Mouse (Mus musculus) forebrain, embryonic 13.5 days (tissue): ENCODE measurements around the gene P4htm. TPM values are rescaled to one million over a fixed set of nuclear protein-coding genes. Genes with fewer than 3 reads are reported as not detected.

ENCODE experiments used
- ATAC-seq: fragments of 200-750 bp; cut with Nextera tagmentation; 2 replicates; pipeline ENCODE4 v1.8.0; 2017
- H3K27ac ChIP-seq: fragments of 300-500 bp; sonication (generic); 2 replicates; pipeline ENCODE4 v1.5.1; 2015; ENCODE audit warnings: inconsistent platforms, mild to moderate bottlenecking, moderate library complexity
- H3K27me3 ChIP-seq: fragments of 300-500 bp; sonication (generic); 2 replicates; pipeline ENCODE4 v1.6.1; 2015; ENCODE audit warnings: mild to moderate bottlenecking, inconsistent platforms
- H3K36me3 ChIP-seq: fragments of 300-500 bp; sonication (generic); 2 replicates; pipeline ENCODE4 v1.6.1; 2015; ENCODE audit warnings: mild to moderate bottlenecking, inconsistent platforms; ENCODE audit not compliant: poor library complexity, severe bottlenecking
- H3K4me1 ChIP-seq: fragments of 300-500 bp; sonication (generic); 2 replicates; pipeline ENCODE4 v1.6.1; 2015; ENCODE audit warnings: inconsistent platforms
- H3K4me2 ChIP-seq: fragments of 300-500 bp; sonication (generic); 2 replicates; pipeline ENCODE4 v1.6.1; 2015; ENCODE audit warnings: inconsistent platforms, mild to moderate bottlenecking, moderate library complexity
- H3K4me3 ChIP-seq: fragments of 300-500 bp; sonication (generic); 2 replicates; pipeline ENCODE4 v1.5.1; 2015; ENCODE audit warnings: mild to moderate bottlenecking, inconsistent platforms
- H3K9ac ChIP-seq: fragments of 300-500 bp; sonication (generic); 2 replicates; pipeline ENCODE4 v1.6.1; 2015; ENCODE audit warnings: mild to moderate bottlenecking, inconsistent platforms
- H3K9me3 ChIP-seq: fragments of 300-500 bp; sonication (generic); replicated peaks from 2 replicates; pipeline ENCODE4 v1.6.1; 2016; ENCODE audit warnings: inconsistent platforms
- WGBS: fragments of 180-500 bp; shearing (Covaris S2); methylation state at CpG from one replicate; pipeline ENCODE4 v1.1.7; 2015; 5-methylcytosine and 5-hydroxymethylcytosine counted together
- polyA plus RNA-seq: library from polyadenylated mRNA; unstranded; fragments of >200 nt; fragmentation: Nextera tagmentation; extraction: Ambion mirVana; gene quantifications from 2 replicates; pipeline ENCODE4 v1.2.1, GENCODE M21; 2015

Gene P4htm
- polyA plus RNA-seq, 1 experiment from 2014 or later = 16.6 TPM

DNA sequence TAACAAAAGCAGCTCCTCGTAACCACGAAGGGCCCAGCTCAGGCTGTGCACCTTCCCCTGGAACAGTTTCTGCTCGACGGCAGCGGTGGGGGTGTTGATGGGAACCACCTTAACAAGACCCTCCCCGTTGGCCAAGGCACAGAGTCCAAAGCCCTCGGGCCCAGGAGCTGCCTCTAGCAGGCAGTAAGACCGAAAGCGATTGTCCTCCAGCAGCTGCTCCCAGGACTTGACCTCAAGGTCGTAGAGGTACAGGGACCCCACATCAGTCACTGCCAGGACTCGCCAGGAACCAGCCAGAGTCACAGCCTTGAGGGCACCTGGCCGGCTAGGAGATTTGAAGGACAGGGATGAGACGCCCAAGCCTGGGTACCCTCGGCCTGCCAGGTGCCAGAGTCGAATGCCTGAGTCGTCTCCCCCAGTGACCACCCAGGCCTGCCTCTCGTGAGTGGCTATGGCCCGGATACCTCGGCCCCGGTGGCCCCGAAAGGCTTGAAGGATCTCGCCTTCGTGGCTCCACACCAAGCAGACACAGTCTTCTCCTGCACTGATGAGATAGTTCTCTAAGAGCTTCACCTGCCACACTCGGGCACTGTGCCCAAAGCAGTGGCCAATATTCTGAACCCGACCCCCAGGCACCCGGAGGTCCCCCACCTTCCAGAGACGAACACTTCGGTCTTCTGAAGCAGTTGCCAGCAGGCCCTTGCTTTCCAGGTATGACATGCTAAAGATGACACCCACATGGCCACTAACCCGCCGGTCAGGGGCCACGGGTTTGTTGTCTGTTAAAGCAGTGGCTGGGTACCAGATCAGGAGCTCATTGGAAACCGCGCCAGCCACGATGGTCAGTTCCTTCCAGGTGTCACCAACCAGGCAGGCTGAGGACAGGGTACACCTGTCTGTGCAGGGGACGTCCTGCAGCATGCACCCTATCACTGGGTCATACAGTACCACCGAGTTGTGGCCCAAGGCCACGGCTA is 21.9 kb downstream of the P4htm start:
- Histone ChIP-seq H3K9ac (no peak overlapping the region), H3K36me3 (peaks cover 59% of the 10 kb centered on the region), H3K4me1 (peaks cover 60% of the 10 kb centered on the region), H3K4me2 (peak overlapping the region; percentile 88), H3K9me3 (no peaks in the 10 kb centered on the region), H3K27me3 (no peaks in the 10 kb centered on the region), H3K4me3 (0 out of 2 replicates have a peak overlapping the region, but pooled peaks have one; percentile 76), H3K27ac (no peak overlapping the region)
- ATAC-seq = no peak
- WGBS = 90% methylated on average over 37 of the region's 37 CpGs

DNA sequence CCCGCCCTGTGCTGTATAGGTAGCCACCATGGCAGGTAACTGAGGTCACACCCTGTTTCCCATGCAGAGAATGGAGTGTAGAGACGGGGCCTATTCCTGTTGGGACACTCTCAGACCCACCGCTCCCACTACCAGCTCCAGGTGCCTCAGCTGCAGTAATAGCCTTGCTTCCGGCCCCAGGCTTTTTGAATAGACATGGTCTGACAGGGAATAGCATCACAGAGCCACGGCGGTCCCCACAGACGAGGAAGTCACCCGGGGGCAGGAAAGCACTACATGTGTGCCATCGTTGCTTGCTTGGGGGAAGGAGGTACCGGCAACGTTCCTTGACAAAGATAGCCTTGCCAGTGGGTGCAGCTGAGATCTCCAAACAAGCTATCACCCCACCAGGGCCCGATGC is 22.5 kb downstream of the P4htm start:
- no peak overlapping the region for H3K9ac ChIP-seq
- no peak overlapping the region for H3K4me3 ChIP-seq
- peaks cover 59% of the 10 kb centered on the region for H3K36me3 ChIP-seq
- H3K9me3 ChIP-seq = no peaks in the 10 kb centered on the region
- H3K27me3 ChIP-seq = no peaks in the 10 kb centered on the region
- H3K4me1 ChIP-seq = peaks cover 67% of the 10 kb centered on the region
- WGBS = 90% methylated on average over 12 of the region's 12 CpGs
- no peak for ATAC-seq
- no peak overlapping the region for H3K27ac ChIP-seq
- H3K4me2 ChIP-seq = peak overlapping the region; percentile 8; the same call in 1 of the 2 replicates

DNA sequence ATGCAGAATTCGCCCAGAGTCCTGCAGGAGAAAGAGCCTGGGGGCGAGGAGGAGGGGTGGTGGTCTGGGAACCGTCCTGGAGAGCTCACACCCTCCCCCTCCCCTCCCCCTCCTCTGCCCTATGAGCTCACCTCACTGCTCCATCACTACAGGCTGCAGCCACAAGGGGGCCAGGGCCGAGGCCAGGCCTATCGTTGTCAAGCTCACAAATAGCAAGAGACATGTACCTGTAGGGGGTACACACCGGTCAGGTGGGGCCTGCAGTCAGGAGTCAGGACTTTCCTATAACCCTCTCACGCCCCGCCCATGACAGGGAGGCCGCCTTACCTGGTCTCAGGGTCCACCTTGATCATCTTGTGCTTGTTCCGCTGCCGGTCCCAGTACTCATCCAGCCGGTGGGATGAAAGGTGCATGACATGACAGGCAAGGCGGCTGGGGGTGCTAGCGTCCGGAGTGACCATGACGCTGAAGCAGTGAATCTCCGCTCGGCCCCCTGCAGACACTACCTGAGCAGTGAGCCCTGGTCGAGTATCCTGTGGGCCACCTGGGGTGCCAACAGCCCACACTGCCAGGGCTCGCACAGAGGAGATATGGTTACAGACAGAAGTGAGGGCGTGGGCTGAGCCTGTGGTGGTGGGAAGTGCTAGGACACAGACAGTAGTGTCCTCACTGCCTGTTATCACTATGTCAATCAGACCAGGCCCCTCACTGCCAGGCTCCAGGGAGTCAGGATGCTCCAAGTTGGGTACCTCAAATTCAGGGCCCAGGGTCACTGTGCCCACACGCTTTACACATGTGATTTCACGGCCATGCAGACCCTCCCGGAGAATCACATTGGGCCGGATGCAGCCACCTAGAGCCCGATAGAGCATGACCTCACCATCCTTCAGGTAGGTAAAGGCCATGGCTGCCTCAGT is 23.4 kb downstream of the P4htm start:
- Histone ChIP-seq H3K4me1 (peaks cover 64% of the 10 kb centered on the region), H3K4me2 (peak overlapping the region; percentile 8), H3K9ac (0 out of 2 replicates have a peak overlapping the region, but pooled peaks have one; percentile 19), H3K27me3 (no peaks in the 10 kb centered on the region), H3K36me3 (peaks cover 59% of the 10 kb centered on the region), H3K27ac (no peak overlapping the region), H3K9me3 (no peaks in the 10 kb centered on the region), H3K4me3 (no peak overlapping the region)
- no peak for ATAC-seq
- WGBS = 52% methylated on average over 24 of the region's 26 CpGs

DNA sequence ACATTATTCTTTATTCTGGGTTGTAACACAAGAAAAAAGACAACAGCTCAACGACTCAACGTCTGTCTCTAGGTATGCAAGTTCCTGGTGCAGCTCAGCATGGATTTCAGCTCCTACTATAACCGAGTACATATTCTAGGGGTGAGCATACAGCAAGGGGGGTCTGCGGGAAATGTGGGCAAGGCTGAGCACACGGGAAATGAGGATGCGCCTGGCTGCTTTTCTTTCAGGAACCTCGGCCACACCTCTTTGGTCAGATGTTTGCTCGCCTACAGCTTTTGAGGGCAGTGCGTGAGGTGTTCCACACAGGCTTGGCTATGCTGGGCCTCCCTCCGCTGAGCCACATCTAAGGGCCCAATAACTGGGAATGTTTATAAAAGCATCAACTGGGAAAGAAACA is 25.1 kb downstream of the P4htm start:
- Histone ChIP-seq H3K27ac (no peak overlapping the region), H3K9ac (no peak overlapping the region), H3K4me1 (peaks cover 68% of the 10 kb centered on the region), H3K27me3 (no peaks in the 10 kb centered on the region), H3K36me3 (peaks cover 59% of the 10 kb centered on the region), H3K4me2 (no peak overlapping the region), H3K4me3 (no peak overlapping the region), H3K9me3 (no peaks in the 10 kb centered on the region)
- no peak for ATAC-seq
- WGBS = 85% methylated on average over 10 of the region's 10 CpGs

DNA sequence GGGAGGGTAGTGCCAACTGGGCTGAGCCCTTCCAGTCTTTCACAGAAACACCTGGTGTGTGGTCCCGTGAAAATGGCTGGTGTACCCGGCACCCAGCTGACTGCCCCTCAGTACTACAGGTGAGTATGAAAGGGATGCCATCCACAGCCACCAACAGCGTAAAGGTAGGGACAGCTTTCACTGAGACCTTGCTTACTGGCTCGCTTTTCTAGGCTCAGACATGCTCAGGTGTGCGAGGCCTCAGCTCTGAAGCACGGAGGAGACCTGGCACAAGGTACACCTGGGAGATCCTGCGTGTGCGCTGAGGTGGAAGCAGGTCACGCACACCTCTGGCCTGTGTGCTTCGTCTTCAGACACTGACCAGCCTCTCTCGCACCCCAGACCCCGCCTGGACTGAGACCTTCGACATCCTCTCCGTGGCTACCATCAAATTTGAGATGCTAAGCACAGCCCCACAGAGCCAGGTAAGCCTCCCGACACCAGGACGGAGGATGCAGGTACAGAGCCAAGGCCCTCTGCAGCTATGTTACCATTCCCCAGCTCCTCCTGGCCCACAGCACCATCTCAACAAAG is 26.0 kb downstream of the P4htm start:
- peaks cover 60% of the 10 kb centered on the region for H3K4me1 ChIP-seq
- peaks cover 59% of the 10 kb centered on the region for H3K36me3 ChIP-seq
- no peak overlapping the region for H3K4me2 ChIP-seq
- H3K27ac ChIP-seq = no peak overlapping the region
- H3K4me3 ChIP-seq = no peak overlapping the region
- no peak overlapping the region for H3K9ac ChIP-seq
- no peak for ATAC-seq
- no peaks in the 10 kb centered on the region for H3K9me3 ChIP-seq
- 92% methylated on average over 16 of the region's 16 CpGs for WGBS
- H3K27me3 ChIP-seq = no peaks in the 10 kb centered on the region

DNA sequence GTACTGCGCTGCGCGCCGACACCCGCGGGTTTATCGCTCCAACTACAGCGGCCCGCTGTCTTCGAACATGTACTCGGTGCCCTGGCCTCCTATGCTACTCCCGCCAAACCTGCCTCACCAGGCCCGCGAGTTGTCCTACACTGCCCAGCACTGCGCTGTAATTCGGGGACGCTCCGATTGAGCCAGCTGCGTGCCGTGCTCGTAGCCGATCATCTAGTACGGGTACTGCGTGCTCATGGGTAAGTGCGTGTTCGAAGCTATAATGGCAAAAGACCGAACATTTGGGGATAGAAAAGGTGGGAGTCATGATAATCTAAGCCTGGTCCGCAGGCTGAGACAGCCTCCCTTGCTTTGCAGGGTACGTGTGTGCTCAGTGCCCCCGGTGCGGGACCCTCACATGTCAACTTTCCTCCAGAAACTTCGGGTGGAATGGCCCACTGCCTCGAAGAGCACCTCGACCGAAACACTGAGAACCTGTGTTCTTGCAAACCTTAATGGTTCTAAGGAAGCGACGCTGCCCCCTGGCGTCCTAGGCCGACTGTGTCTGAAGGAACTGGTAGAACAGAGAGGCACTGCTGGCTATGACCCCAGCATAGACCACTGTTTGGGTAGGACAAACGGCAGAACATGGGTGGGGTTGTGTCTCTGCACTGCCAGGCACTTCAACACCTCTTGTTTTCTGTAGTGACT is 27.1 kb downstream of the P4htm start:
- Histone ChIP-seq H3K4me1 (peaks cover 61% of the 10 kb centered on the region), H3K9ac (peak overlapping the region; percentile 71), H3K27ac (peak overlapping the region; percentile 75), H3K36me3 (peaks cover 55% of the 10 kb centered on the region), H3K4me3 (peak overlapping the region; percentile 62), H3K9me3 (no peaks in the 10 kb centered on the region), H3K27me3 (no peaks in the 10 kb centered on the region), H3K4me2 (peak overlapping the region; percentile 99)
- WGBS = 2% methylated on average over 40 of the region's 40 CpGs
- no peak; the same call in 1 of the 2 replicates for ATAC-seq

DNA sequence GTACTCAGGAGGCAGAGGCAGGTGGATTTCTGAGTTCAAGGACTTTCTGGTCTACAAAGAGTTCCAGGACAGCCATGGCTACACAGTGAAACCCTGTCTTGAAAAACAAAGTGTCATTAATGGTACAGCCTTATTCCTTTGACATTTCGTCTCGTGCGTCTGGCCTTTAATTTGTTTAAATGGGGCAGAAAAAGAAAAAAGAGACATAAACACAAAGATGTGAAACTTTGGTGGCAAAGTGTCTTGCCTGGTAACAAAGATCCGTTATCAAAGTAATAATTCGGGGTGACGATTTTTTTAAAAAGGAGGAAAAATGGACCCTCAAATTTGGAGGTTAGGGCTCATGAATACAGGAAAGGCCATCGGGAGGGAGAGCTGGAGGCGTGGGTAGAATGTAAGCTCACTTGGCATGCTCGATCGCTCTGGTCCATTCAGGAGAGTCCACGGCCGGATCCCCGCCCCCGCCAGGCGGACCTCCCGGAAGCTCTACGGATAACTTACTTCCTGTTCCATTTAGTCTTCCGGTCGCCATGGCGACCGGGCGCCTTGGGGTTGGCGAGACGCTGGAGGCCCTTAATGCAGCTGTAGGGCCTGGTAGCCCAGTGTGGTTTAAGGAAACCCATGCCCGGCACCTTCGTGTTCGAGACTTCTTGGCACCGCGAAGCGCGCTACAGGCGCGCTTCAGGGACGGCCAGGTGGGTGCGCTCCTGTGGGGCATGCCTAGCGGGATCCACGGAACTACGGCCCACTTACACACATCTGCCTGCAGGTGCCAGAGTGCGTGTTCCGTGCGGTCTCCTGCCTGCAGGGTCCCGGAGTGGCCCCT is 27.9 kb downstream of the P4htm start, which contains the start of gene Dalrd3:
Gene Dalrd3, plus strand, starts transcription at position 506 of the 826 bp plus-strand sequence.
- Histone ChIP-seq H3K9me3 (no peaks in the 10 kb centered on the region), H3K4me3 (peak within 1 kb of the TSS; percentile 62), H3K27ac (peak within 1 kb of the TSS; percentile 75), H3K36me3 (peaks cover 55% of the 10 kb centered on the region), H3K4me2 (peak within 1 kb of the TSS; percentile 99), H3K27me3 (no peaks in the 10 kb centered on the region), H3K4me1 (peaks cover 54% of the 10 kb centered on the region), H3K9ac (peak within 1 kb of the TSS; percentile 71)
- peak; percentile 63 for ATAC-seq
- 6% methylated on average over 42 of the region's 42 CpGs for WGBS

DNA sequence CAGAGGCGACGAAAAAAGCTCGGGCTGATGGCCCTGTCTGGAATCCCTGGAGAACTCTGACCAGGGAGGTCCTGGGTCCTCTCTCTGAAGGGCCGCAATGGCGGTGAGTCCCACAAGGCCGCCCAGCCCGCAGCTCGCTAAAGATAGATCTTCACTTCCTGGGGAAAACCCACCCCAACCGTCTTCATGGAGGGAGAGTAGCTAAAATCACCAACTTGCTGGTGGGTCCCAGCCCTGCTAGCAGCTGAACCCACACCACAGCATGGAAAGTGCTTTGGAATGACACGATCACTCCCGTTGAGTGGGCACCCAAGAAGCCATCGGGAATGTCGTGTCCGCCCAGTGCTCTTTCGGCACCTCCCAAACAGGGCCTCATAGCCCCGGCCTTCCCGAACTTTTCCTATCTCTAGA is 29.0 kb downstream of the P4htm start:
- H3K9me3 ChIP-seq = no peaks in the 10 kb centered on the region
- H3K36me3 ChIP-seq = peaks cover 55% of the 10 kb centered on the region
- no peaks in the 10 kb centered on the region for H3K27me3 ChIP-seq
- 0 out of 2 replicates have a peak overlapping the region, but pooled peaks have one; percentile 88 for H3K9ac ChIP-seq
- H3K27ac ChIP-seq = no peak overlapping the region; the same call in 1 of the 2 replicates
- 81% methylated on average over 17 of the region's 17 CpGs for WGBS
- peak overlapping the region; percentile 74 for H3K4me3 ChIP-seq
- H3K4me2 ChIP-seq = peak overlapping the region; percentile 97
- peaks cover 43% of the 10 kb centered on the region for H3K4me1 ChIP-seq
- no peak for ATAC-seq

DNA sequence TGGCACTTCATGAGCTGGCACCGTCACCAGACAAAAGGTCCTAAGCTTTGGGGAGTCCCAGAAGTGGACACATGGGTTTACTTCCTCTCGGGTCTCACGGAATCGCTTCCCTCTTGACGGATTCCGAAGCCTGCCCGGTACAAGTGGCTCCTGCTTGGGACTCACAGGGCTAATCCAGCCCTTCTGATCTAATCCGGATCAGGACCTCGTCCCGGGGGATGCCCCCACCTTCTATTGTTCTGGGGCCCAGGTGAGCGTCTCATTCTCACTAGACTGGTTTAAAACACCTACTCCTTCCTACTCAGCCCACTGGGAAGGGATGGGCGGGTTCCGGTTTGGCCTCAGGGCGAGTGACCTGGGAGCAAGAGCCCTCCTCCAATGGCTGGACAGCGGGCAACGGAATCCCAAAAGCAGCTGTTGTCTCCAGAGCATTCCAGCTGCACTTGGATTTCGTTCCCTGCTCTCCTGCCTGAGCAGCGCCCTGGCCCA is 29.5 kb downstream of the P4htm start:
- H3K27me3 ChIP-seq = no peaks in the 10 kb centered on the region
- H3K9ac ChIP-seq = peak overlapping the region; percentile 88
- ATAC-seq = no peak
- H3K4me1 ChIP-seq = peaks cover 42% of the 10 kb centered on the region
- H3K4me2 ChIP-seq = peak overlapping the region; percentile 97
- H3K4me3 ChIP-seq = peak overlapping the region; percentile 74
- WGBS = 10% methylated on average over 18 of the region's 18 CpGs
- H3K27ac ChIP-seq = peak overlapping the region; percentile 98
- H3K9me3 ChIP-seq = no peaks in the 10 kb centered on the region
- H3K36me3 ChIP-seq = peaks cover 55% of the 10 kb centered on the region
